Mouse (Mus musculus): Measurements from ENCODE around the gene Matn3.

Gene Matn3

GRCm38 (mm10) chr12:8947714-8948464, at the start of gene Matn3:
Gene Matn3 (plus strand): TSS chr12:8947929.
- DNase-seq: peak; percentile 30

GRCm38 (mm10) chr12:8898879-8899785, 48.6 kb upstream of the Matn3 start:
- no peak for DNase-seq

GRCm38 (mm10) chr12:8900107-8900698, 47.5 kb upstream of the Matn3 start:
- DNase-seq: no peak

GRCm38 (mm10) chr12:8900919-8901663, 46.6 kb upstream of the Matn3 start:
- DNase-seq: no peak

GRCm38 (mm10) chr12:8901934-8902333, 45.8 kb upstream of the Matn3 start:
- no peak for DNase-seq

- DNase-seq: no peak
These were observed 45.2 kb upstream of the Matn3 start for GRCm38 (mm10) chr12:8902479-8902878.

GRCm38 (mm10) chr12:8912860-8913685, 34.7 kb upstream of the Matn3 start:
- DNase-seq: no peak

- peak; percentile 29 for DNase-seq
These were observed 33.9 kb upstream of the Matn3 start for GRCm38 (mm10) chr12:8913701-8914340.

- peak; percentile 24 for DNase-seq
These were observed 31.4 kb upstream of the Matn3 start for GRCm38 (mm10) chr12:8916378-8916777.

GRCm38 (mm10) chr12:8919231-8919630, 28.5 kb upstream of the Matn3 start:
- DNase-seq: no peak

GRCm38 (mm10) chr12:8920996-8921393, 26.7 kb upstream of the Matn3 start:
- no peak for DNase-seq

GRCm38 (mm10) chr12:8921394-8922368, 26.0 kb upstream of the Matn3 start, which contains the start of gene Laptm4a:
Gene Laptm4a (plus strand): TSS chr12:8921664.
- peak; percentile 98 for DNase-seq

GRCm38 (mm10) chr12:8922369-8923124, 25.2 kb upstream of the Matn3 start:
- no peak for DNase-seq

GRCm38 (mm10) chr12:8923125-8923410, 24.7 kb upstream of the Matn3 start:
- DNase-seq: peak; percentile 24

GRCm38 (mm10) chr12:8923603-8924002, 24.1 kb upstream of the Matn3 start:
- DNase-seq: no peak

GRCm38 (mm10) chr12:8927652-8928051, 20.1 kb upstream of the Matn3 start:
- no peak for DNase-seq

- no peak for DNase-seq
These were observed 19.0 kb upstream of the Matn3 start for GRCm38 (mm10) chr12:8928766-8929165.

- no peak for DNase-seq
These were observed 16.6 kb upstream of the Matn3 start for GRCm38 (mm10) chr12:8931083-8931482.

GRCm38 (mm10) chr12:8935349-8935748, 12.4 kb upstream of the Matn3 start:
- no peak for DNase-seq
